Mouse (Mus musculus) kidney, postnatal 10 days (tissue): ENCODE measurements around the gene Exoc6.
"Not testable (repeated sequence)": the region's sequence is repeated elsewhere in the genome, so short reads cannot be mapped to it uniquely, and the experiment has no call there.

Experiments
- DNase-seq: peaks from one replicate; pipeline ENCODE4 v3.0.0; 2021; ENCODE audit warnings: mixed read lengths

Exoc6 gene

DNA sequence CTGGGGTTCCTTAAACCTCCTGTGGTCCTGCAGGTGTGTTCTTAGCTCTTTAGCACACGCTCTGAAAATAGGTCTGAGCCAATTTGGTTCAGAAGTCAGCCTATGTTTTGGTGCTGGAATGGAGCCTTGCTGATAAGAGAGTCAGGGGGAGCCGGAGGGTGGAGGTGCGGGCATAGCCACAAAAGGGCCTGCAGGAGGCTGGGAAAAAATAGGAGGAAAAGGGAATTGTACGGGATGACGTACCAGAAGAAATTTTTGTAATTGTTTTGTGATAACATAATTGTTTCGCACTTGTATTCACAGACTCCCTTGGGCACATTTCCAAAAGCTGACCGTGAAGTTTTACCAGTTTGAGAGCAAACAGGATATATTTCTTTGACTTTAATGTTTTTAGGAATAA, 10.0 kb upstream of the Exoc6 start:
- DNase-seq, result peak; percentile 36

DNA sequence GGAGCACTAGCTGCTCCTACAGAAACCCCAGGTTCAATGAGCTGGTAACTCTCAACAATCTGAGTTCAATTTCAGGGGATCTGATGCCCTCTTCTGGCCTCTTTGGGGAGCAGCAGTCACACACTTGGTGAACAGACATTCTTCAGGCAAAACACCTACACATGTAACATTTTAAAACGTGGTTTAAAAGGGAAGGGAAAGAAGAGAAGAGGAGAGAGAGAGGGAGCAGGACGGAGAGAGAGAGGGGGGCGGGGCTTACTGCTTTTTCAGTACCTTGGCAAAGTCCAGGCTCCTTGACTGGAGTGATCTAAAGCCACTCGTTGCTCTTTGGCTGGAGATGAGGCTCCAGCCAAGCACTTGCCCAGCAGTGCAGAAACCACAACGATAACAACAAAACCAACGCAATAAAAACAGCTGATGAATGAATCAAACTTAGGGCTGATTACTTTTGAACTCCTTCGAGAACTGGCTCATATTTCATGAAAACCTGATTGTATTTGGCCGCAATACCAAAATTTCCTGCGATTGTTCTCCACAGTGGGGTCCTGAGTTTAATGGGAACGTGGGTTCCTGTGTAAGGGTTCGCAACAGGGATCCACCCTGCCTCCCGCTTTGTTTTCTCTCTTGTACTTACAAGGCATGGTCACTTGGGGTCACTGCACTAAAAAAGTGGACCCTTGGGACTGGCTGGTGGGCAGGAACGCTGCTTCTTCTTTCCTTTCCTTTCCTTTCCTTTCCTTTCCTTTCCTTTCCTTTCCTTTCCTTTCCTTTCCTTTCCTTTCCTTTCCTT, 6.5 kb upstream of the Exoc6 start:
- DNase-seq, result peak; percentile 49

DNA sequence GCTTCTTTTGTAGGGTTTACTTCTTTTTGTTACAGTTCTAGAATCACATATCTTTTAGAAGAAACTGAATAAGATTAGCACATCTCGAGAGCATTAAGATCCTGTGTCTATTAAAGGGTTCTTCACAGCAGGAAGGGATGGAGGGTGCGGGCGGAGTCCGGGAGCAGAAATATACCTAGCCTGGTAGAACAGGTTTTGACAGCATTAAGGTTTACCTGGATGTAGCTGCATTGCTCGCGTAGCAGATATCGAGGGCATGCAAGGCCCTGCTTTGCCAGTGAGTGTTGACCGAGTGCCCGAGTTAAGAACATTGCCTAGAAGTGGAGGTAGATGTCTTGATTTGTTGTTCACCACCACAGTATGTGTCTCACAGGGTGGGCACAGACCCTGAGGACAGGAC, 5.7 kb upstream of the Exoc6 start:
- DNase-seq, result no peak

DNA sequence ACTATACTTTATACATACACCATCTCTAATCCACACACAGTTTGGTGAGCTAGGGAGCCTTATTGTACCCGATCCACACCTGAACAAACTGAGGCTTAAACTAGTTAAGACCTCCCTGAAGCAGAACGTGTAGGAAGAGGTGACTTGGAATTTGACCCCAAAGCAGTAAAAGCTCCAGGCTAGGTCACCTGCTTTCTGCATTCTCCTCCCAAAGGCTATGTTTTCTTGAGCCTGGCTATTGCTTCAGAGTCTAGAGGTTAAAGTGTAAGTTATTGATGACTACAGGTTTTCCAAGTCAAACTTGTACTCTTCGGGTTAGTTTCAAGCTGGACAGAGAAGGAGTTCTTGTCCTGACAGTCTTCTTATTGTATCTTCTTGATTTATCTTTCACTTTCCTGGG, 5.0 kb upstream of the Exoc6 start:
- no peak for DNase-seq

DNA sequence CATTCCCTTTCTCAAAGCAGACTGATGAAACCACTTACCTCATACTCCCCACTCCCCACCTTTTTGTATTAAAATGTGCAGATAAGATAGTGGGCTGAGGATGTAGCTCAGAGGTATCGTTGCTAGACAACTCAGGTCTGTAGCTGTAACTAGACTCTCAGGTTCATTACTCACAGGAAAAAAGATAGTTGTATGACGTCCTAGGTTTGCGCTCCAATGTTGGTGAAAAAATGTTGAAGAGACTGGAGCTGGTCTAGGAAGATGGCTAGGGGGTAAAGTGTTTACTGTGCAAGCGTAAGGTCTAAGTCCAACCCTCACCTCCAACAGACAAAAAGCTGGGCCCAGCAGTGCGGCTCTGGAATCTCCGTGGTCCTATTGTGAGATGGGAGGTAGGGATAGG, 4.5 kb upstream of the Exoc6 start:
- no peak for DNase-seq

DNA sequence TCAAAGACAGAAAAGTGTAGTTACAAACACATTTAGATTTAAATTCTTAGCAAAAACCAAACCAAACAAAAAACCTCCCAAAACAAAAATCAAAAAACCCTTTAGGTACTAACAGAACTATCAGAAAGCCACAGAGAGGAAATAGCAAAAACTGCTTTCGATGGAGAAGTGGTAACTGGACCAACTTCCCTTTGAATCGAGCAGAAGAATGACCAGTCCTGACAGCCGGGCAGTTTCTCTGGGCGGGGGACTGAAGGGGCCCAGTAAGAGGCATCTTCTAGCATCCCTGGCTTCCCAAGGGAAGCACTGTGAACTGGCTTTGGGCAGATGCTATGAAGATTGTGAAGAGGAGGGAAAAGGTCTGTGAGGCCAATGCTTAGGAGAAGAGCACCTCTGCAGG, 3.4 kb upstream of the Exoc6 start:
- no peak for DNase-seq

DNA sequence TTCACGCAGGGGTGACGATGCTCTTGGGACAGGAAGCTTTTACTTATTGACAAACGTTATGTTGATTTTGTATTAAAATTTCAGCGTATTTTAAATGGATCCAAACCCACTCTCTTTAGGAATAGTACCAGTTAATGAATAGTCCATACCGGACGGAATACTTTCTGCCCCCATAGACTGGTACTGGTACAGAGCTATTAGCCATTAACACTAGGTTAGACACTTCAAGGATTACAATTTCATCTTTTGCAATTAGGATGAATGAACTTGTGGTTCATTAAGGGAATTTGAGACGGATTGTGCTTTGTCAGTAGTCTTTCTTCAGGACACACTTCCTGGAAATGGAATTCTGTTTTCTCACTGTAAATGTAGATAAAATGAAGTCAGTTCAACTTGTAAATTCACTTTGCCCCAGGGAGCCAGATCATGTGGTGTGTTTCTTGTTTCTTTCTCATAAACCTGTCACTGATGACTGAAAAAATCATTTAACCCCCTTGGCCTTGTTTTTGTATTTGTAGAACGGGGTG, 885 bp downstream of the Exoc6 start:
- DNase-seq, result no peak

DNA sequence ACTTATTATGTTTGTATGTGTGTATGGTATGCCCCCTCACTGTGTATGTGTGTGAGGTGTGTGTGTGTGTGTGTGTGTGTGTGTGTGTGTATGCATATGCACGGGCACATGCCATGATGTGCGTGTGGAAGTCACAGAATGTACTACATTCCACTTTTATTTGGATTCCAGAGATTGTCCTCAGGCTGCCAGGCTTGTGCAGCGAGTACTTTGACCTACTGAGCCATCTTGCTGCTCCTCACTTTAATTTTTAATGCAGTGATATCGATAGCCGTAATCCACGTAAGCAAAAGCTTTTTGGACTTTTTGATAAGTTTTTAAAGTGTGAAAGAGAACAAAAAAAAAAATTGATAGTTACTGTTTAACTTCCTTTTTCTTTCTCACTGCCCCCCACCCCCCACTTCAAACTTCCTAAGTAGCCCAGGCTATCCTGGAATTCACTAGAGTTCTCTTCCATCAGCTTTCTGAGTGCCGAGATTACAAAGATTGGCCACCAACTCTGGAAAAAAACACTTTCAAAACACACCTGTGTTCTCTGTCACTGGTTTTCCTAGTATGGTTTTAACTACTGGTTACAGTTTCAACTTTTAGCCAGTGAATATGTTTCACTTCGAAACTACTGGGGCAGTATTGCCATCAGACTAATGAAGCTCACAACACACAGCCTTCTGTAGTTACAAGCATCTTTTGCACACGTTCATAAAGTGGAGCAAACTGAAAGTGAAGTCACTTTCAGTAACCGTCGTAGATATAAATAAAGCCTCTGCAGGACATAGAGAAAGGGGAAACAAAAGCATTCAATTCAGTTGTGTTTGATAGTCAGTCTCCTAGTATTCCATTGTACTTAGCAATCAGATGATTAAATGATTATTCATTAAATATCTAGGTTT, 3.4 kb downstream of the Exoc6 start:
- DNase-seq, result no peak

DNA sequence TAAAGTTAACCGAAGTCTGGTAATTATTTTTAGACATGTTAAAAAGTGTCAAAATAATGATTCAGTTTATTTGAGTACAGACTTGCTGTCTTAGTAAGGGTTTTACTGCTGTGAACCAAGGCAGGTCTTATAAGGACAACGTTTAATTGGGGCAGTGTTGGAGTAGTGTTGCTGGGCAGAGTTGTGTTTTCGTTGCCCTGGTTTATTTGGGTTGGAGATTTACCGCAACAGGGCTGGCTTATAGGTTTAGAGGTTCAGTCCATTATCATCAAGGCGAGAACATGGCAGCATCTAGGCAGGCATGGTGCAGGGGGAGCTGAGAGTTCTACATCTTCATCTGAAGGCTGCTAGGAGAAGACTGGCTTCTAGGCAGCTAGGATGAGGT, 4.0 kb downstream of the Exoc6 start:
- not testable (repeated sequence) for DNase-seq

DNA sequence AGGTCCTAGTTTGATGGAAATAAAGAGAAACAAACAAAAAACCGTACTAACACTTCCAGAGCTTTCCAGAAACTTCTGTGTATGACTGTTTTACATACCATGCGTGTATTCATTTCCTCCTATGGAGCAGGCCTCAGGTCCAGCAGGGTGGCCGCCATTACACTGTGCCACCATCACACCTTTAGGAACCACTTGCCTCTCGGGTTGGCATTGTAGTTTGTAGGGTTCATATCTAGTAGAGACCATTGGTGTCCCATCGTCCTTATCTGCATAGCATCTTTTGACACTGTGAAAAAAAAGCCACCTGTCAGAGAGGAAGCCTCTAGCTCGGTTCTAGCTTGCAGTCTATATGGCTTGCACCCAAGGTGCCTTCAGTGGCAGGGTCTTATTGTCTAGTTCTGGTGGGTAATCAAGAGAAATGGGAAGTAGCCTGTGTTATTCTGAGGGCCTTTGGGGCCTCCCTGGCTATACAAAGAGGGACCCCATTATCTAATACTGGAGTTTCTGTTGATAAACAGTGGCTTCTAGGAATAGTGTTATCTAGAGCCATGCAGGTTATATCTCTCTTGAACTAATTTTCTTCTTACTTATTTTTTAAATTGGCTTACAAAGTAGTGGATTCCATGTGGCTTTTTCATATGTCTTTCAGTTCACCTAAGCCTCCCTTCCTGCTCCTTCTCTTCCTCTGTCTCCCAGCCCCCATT, 5.8 kb downstream of the Exoc6 start:
- DNase-seq, result no peak

DNA sequence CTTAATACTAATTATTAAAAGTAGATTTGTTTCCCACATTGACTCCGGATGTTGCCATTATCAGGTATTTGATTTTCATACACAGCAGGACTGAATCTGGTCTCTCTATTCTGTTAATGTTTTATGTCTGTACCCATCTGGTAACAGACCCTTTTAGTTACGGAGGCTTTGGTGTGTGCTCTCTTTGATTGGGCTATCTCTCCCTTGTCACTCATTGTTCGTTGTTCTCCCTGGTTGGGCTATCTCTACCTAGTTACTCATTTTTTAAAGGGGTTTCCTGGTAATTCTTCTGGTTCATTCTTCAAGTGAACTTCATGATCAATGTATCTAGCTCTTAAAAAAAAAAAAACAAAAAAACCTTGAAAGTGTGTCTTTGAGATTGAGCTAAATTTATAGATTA, 7.7 kb downstream of the Exoc6 start:
- DNase-seq, result no peak

DNA sequence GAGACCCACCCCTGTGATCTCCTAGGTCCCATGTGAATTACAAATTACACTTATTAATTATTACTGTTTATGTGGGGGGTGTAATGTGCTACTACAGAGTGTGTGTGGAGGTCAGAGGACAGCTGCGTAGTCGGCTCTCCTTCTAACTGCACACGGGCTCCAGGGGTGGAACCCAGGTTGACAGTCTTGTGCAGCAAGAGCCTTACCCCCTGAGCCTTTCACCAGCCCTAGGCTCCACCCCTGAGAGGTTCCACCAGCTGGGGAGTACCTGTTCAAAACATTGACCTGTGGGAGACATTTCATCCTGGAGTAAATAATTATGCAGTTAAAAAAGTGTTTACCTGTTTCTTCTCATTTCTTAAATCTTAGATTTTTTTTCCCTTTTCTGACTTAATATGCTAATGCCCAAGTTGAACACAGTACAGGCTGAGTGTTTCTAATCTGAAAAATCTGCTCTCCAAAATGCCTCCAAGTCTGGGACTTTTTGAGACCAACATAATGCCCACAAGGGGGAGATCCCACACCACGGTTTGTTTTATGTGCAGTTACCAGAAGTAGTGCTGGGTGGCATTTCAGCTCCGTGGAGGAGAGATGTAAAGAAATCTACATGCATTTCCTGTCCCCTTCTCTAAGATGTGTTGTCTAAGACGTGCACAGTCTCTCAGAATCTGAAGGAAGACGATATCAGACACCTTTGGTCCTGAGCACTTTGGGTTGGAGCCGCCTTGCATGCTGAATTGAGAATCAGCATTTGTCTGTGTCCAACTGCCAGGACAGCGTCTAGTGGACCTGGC, 9.3 kb downstream of the Exoc6 start:
- DNase-seq, result peak; percentile 48

DNA sequence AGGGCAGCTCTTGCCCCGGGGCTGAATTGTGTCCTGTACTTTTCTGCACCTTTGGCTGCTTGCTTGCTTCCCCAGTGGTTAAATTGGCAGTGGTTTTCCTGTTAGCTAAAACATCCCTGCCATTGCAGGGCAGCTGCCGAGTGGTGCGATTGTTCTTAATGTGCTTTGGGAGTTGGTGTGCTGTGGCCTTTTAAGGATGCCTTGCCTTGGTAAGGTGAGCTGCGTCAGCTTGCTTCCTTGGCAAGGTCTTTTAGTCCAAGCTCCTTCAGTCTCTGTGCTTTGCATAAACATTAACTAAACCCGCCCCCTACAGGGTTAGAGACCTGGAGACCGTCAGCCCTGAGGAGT, 9.8 kb downstream of the Exoc6 start:
- peak; percentile 41 for DNase-seq

DNA sequence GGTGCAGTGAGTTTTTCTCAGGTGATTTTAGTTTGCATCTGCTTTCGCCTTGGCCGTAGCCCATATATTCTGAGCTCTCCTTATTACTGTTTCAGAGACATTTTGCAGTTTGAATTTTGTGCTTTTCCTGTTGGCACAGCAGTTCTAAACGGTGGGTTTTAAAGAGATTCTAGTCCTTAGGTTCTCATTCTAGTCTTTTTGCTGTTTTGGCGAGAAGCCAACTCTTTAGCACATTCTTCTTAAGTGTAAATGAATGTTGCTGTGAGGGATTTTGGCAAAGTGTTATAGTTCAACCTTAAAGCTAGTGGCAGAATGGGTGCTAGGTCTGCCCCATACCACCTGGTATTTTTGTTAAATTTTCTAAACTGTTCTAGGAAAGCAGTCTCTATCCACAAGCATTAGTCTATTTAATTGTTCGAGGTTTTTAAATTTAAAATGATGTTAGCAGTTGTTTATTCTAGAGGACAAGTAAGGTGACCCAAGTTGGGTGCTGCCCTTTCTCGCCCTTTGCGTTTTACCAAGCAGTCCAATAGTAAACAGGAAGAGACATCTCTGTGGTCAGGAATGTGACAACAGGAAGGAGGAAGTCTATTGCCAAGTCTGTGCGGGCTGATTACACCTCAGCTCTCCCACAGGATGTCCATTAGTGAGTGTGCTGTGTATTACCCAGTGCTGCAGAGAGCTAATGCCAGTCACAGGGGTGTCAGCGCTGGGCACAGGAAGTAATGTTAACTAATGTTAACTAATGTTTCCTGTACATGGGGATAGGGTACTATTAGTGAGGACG, 11.1 kb downstream of the Exoc6 start:
- peak; percentile 38 for DNase-seq

DNA sequence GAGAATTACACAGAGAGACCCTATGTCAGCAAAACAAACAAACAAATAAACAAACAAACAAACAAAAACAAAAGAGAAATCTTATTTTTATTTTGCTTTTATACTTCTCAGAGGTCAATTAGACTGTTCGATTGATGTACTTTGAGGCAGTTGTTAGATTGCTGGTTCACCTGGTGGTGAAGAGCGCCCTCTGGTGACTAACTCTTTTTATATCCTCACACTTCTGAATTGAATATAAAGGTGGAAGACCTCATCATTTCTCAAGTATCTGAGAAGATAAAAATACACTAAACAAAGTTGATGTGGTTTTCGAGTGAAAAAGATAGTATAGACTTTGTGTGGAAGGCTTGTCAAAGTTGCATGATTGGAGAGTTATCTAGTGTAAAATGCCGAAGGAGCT, 13.5 kb downstream of the Exoc6 start:
- peak; percentile 58 for DNase-seq

DNA sequence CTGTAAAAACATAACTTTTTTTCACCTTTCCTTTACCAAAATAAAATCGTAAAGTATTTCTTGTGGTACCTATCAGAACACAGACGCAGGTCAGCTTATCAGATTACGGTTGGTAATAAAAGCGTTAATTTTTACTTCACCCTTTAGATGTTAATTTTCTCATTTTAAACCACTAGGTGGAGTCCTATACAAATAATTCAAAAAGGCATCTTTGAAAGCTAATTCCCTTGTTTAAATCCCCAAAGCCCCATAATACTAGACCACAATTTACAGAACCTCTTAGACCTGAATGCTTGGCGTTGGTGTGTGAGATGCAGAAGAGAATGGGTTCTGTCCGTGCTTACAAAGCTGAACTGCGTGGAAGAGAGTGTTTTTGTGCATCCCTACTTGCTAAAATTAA, 15.6 kb downstream of the Exoc6 start:
- no peak for DNase-seq

DNA sequence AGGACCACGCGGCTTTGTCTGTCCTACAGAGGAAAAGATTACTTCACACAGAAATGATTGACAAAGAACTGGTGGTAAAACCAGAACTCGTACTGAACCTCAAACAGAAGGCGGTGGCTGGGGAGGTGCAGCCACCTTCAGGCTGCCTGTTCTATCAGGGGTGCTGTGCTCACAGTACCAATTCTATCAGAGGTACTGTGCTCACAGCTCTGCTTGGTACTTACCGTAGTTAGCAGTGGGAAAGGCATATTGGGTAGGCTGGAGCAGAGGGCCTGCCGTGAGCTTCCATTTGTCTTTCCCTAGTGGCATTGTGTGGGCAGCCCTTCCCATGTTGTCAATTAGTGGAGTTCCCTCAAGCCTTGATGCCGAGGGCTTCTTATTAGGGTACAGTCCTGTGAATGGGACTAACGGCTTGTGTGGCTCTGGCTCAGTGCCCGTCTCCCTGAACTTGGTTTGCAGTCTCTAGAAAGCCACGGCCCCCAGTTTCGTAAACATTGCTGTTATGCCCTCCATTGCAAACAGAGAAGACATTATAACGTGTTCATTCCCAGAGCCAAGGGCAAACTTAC, 19.1 kb downstream of the Exoc6 start:
- no peak for DNase-seq

DNA sequence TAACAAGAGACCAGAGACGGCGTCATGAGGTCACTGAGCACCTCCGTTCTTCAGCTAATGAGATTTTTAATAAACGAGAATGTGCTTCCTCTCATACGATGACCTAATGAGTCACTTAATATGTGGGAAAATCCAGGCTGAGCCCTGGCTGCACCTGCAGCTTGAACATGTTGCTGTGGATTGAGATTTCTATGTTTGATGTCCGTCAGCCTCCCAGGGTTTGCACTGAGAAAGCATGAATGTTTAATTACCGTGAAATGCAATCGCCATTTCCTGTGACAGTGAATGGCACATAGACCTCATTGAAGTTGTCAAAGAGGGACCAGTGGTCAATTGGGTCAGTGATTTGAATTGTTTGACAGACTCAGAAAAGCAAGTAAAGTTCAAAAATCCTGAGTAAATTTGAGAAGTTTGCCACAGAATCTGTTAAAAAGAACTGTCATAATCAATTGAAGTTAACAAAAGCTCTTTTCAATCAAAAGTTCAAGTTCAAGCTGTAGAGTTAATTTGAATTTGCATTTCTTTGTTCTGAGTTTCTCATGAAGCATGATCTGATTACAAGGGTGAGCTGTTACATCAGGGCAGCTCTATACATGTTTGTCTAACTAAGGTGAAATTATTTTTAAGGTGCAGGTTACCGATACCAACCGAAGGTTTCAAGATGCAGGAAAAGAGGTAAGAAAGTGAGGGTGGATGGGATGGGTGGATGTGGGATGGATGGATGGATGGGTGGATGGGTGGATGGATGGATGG, 20.9 kb downstream of the Exoc6 start:
- DNase-seq, result no peak

DNA sequence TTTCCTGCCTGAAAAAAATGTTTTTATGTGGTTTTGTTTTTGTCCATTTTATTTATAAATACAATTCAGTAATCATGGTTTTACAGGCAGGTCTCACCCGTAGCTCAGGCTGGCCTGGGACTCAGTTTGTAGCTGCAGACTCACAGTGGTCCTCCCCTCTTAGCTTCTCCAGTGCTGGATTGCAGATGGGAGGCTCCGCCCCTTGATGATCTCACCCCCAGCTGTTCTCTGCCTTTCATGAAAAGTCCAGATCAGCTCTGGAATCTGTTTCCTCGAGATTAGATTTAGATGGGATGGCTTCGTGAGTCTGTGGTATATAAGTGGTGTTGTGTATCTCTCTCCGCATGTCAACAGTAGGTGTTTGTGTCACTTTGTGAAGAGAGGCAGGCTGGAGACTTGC, 24.6 kb downstream of the Exoc6 start:
- peak; percentile 47 for DNase-seq

DNA sequence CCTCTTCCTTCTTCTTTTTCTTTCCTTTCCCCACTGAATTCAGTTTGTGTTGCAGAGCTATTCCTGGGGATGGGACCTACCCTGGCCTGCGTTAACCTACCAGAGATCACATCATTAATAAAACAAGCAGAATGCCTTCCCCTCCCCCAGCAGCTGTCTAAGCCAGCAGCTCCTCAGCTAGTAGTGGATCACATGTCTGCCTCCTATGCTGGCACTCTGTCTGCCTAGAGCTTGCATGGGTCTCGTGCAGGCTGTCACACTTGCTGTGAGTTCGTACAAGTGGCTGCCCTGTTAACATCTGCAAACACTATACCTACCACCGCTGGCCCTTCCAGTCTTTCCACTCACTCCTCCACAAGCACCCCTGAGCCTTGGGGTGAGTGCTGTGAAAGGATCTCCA, 29.4 kb downstream of the Exoc6 start:
- DNase-seq, result no peak

DNA sequence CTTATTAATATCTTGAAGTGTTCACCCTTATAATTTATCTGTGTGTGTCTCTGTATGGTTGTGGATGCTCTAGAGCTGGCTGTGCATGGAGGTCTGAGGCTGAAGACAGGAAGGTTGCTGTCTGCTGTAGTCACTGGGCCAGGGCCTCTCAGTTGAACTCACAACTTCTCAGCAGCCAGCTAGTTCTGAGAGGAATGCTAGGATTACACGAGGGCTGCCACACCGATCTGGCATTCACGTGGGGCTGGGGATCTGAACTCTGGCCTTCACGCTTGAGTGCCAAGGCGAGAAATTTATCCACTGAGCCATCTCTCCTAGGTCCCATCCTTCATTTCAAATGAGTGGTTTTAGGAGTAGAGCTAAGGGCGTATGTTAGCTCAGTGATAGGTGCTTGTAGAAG, 30.2 kb downstream of the Exoc6 start:
- DNase-seq, result peak; percentile 49
